Mouse (Mus musculus) MEL (cell line): ENCODE results near the gene Gimap3. TPM values are rescaled to one million over a fixed set of nuclear protein-coding genes. Genes with fewer than 3 reads are reported as not detected.

ENCODE experiments used
- DNase-seq: peaks from one replicate; pipeline ENCODE4 v3.0.0; 2011; ENCODE audit warnings: low read depth, low spot score
- H3K27ac ChIP-seq: 2 replicates; pipeline ENCODE4 v1.5.1; 2012; ENCODE audit warnings: low read depth, mild to moderate bottlenecking, control low read depth, low read length, moderate library complexity; ENCODE audit not compliant: control insufficient read depth
- H3K27me3 ChIP-seq, 2 experiments: fragments of 150-350 bp in 1 of 2; sonication (generic) in 1 of 2; 2 replicates each; pipeline ENCODE4 v1.6.1; 2012; ENCODE audit warnings: low read length in 2 of 2, mild to moderate bottlenecking in 2 of 2, improper control_type of control experiment in 1 of 2, moderate library complexity in 1 of 2; ENCODE audit not compliant: insufficient read depth in 2 of 2, control insufficient read depth in 1 of 2
- H3K36me3 ChIP-seq, 2 experiments: 2 replicates each; pipeline ENCODE4 v1.6.1; 2012 to 2014; ENCODE audit warnings: low read length in 2 of 2, improper control_type of control experiment in 1 of 2, inconsistent platforms in 1 of 2, mild to moderate bottlenecking in 1 of 2; ENCODE audit not compliant: insufficient read depth in 2 of 2, control insufficient read depth in 1 of 2
- H3K4me1 ChIP-seq, 2 experiments: fragments of 150-350 bp in 1 of 2; sonication (generic) in 1 of 2; 2 replicates each; pipeline ENCODE4 v1.6.1; 2012; ENCODE audit warnings: low read length in 2 of 2, improper control_type of control experiment in 1 of 2, mild to moderate bottlenecking in 1 of 2; ENCODE audit not compliant: insufficient read depth in 2 of 2, control insufficient read depth in 1 of 2
- H3K4me3 ChIP-seq, 2 experiments: fragments of 150-350 bp in 1 of 2; sonication (generic) in 1 of 2; 2 replicates each; pipeline ENCODE4 v1.5.1; 2012; ENCODE audit warnings: low read depth in 2 of 2, low read length in 2 of 2, mild to moderate bottlenecking in 2 of 2, moderate library complexity in 2 of 2, control low read depth in 1 of 2, improper control_type of control experiment in 1 of 2; ENCODE audit not compliant: control insufficient read depth in 1 of 2, insufficient read depth in 1 of 2
- H3K79me2 ChIP-seq: 2 replicates; pipeline ENCODE4 v1.6.1; 2012; ENCODE audit warnings: mild to moderate bottlenecking, low read length, moderate library complexity; ENCODE audit not compliant: control insufficient read depth, poor library complexity, insufficient read depth
- H3K9ac ChIP-seq: 2 replicates; pipeline ENCODE4 v1.6.1; 2012; ENCODE audit warnings: low read depth, mild to moderate bottlenecking, control low read depth, low read length, moderate library complexity; ENCODE audit not compliant: control insufficient read depth, poor library complexity, severe bottlenecking
- H3K9me3 ChIP-seq: fragments of 150-350 bp; sonication (generic); replicated peaks from 2 replicates; pipeline ENCODE4 v1.6.1; 2012; ENCODE audit warnings: mild to moderate bottlenecking, low read length, improper control_type of control experiment, moderate library complexity; ENCODE audit not compliant: insufficient read depth
- BHLHE40 ChIP-seq: IDR thresholded peaks from 2 replicates; pipeline ENCODE4 v1.6.1; 2012; ENCODE audit warnings: low read depth, mild to moderate bottlenecking, inconsistent platforms, low read length, improper control_type of control experiment, borderline replicate concordance
- ELF1 ChIP-seq: IDR thresholded peaks from 2 replicates; pipeline ENCODE4 v1.6.1; 2014; ENCODE audit warnings: low read depth, mild to moderate bottlenecking, inconsistent platforms, low read length, improper control_type of control experiment, moderate library complexity
- EP300 ChIP-seq, 2 experiments: IDR thresholded peaks; 2 replicates each; pipeline ENCODE4 v1.6.1; 2011; ENCODE audit warnings: improper control_type of control experiment in 2 of 2, low read length in 2 of 2, low read depth in 1 of 2, mild to moderate bottlenecking in 1 of 2
- GABPA ChIP-seq: IDR thresholded peaks from 2 replicates; pipeline ENCODE4 v1.6.1; 2012; ENCODE audit warnings: low read depth, mild to moderate bottlenecking, inconsistent platforms, low read length, improper control_type of control experiment, moderate library complexity
- GATA1 ChIP-seq: IDR thresholded peaks from 2 replicates; pipeline ENCODE4 v1.6.1; 2011; ENCODE audit warnings: low read depth, low read length, improper control_type of control experiment
- HCFC1 ChIP-seq: IDR thresholded peaks from 2 replicates; pipeline ENCODE4 v1.6.1; 2012; ENCODE audit warnings: low read depth, mild to moderate bottlenecking, inconsistent platforms, low read length, improper control_type of control experiment, moderate library complexity
- JUND ChIP-seq: IDR thresholded peaks from 2 replicates; pipeline ENCODE4 v1.6.1; 2011; ENCODE audit warnings: low read depth, mild to moderate bottlenecking, improper control_type of control experiment, low read length
- MAFK ChIP-seq: IDR thresholded peaks from 2 replicates; pipeline ENCODE4 v1.6.1; 2011; ENCODE audit warnings: low read depth, mild to moderate bottlenecking, low read length, improper control_type of control experiment, borderline replicate concordance
- MAX ChIP-seq: IDR thresholded peaks from 2 replicates; pipeline ENCODE4 v1.6.1; 2011; ENCODE audit warnings: low read length, improper control_type of control experiment
- MEF2A ChIP-seq: IDR thresholded peaks from 2 replicates; pipeline ENCODE4 v1.6.1; 2014; ENCODE audit warnings: low read depth, mild to moderate bottlenecking, inconsistent platforms, low read length, improper control_type of control experiment; ENCODE audit not compliant: poor library complexity, insufficient replicate concordance, severe bottlenecking; ENCODE audit errors: extremely low read depth
- MXI1 ChIP-seq: IDR thresholded peaks from 2 replicates; pipeline ENCODE4 v1.6.1; 2011; ENCODE audit warnings: mild to moderate bottlenecking, low read depth, low read length, improper control_type of control experiment
- MYB ChIP-seq: IDR thresholded peaks from 2 replicates; pipeline ENCODE4 v1.6.1; 2011; ENCODE audit warnings: mild to moderate bottlenecking, low read depth, low read length, improper control_type of control experiment
- MYC ChIP-seq: IDR thresholded peaks from 2 replicates; pipeline ENCODE4 v1.6.1; 2011; ENCODE audit warnings: low read depth, mild to moderate bottlenecking, low read length, improper control_type of control experiment, moderate library complexity
- NELFE ChIP-seq: IDR thresholded peaks from 2 replicates; pipeline ENCODE4 v1.6.1; 2011; ENCODE audit warnings: low read depth, low read length, improper control_type of control experiment
- NRF1 ChIP-seq: IDR thresholded peaks from 2 replicates; pipeline ENCODE4 v1.6.1; 2014; ENCODE audit warnings: low read depth, mild to moderate bottlenecking, inconsistent platforms, low read length, improper control_type of control experiment, moderate library complexity; ENCODE audit not compliant: poor library complexity, insufficient read depth, severe bottlenecking
- POLR2A ChIP-seq, 2 experiments: IDR thresholded peaks; 2 replicates each; pipeline ENCODE4 v1.6.1; 2011 to 2012; ENCODE audit warnings: low read length in 2 of 2, mild to moderate bottlenecking in 2 of 2, control low read depth in 1 of 2, improper control_type of control experiment in 1 of 2, low read depth in 1 of 2, moderate library complexity in 1 of 2; ENCODE audit not compliant: control insufficient read depth in 1 of 2, insufficient read depth in 1 of 2, poor library complexity in 1 of 2
- POLR2AphosphoS5 ChIP-seq: IDR thresholded peaks from 2 replicates; pipeline ENCODE4 v1.6.1; 2012; ENCODE audit warnings: low read depth, borderline replicate concordance, mild to moderate bottlenecking, inconsistent platforms, low read length, moderate library complexity, mixed read lengths
- RAD21 ChIP-seq: IDR thresholded peaks from 2 replicates; pipeline ENCODE4 v1.6.1; 2011; ENCODE audit warnings: mild to moderate bottlenecking, low read depth, low read length, improper control_type of control experiment
- SMC3 ChIP-seq: IDR thresholded peaks from 2 replicates; pipeline ENCODE4 v1.6.1; 2011; ENCODE audit warnings: low read depth, low read length, improper control_type of control experiment
- TAL1 ChIP-seq: IDR thresholded peaks from 2 replicates; pipeline ENCODE4 v1.6.1; 2012; ENCODE audit warnings: mild to moderate bottlenecking, inconsistent platforms, low read length, moderate library complexity, mixed read lengths
- UBTF ChIP-seq: IDR thresholded peaks from 2 replicates; pipeline ENCODE4 v1.6.1; 2012; ENCODE audit warnings: low read depth, mild to moderate bottlenecking, inconsistent platforms, low read length, improper control_type of control experiment, moderate library complexity, borderline replicate concordance; ENCODE audit not compliant: insufficient read depth
- USF1 ChIP-seq: IDR thresholded peaks from 2 replicates; pipeline ENCODE4 v1.6.1; 2014; ENCODE audit warnings: low read depth, mild to moderate bottlenecking, inconsistent platforms, low read length, improper control_type of control experiment, moderate library complexity
- USF2 ChIP-seq, 2 experiments: IDR thresholded peaks; 2 replicates each; pipeline ENCODE4 v1.6.1; 2011 to 2012; ENCODE audit warnings: improper control_type of control experiment in 2 of 2, low read length in 2 of 2, borderline replicate concordance in 1 of 2, inconsistent platforms in 1 of 2, low read depth in 1 of 2, mild to moderate bottlenecking in 1 of 2; ENCODE audit not compliant: insufficient read depth in 1 of 2
- ZMIZ1 ChIP-seq: IDR thresholded peaks from 2 replicates; pipeline ENCODE4 v1.6.1; 2012; ENCODE audit warnings: low read depth, mild to moderate bottlenecking, inconsistent platforms, low read length, improper control_type of control experiment, moderate library complexity
- ZNF384 ChIP-seq: IDR thresholded peaks from 2 replicates; pipeline ENCODE4 v1.6.1; 2012; ENCODE audit warnings: low read depth, mild to moderate bottlenecking, inconsistent platforms, low read length, improper control_type of control experiment
- polyA plus RNA-seq, 2 experiments: library from polyadenylated mRNA; stranded (reverse) in 1 of 2; unstranded in 1 of 2; fragments of >175 nt in 1 of 2; fragments of >200 nt in 1 of 2; gene quantifications; 2 replicates each; pipeline versions ENCODE4 v1.2.1 to v1.2.4; 2012; ENCODE audit warnings: low replicate concordance in 2 of 2, low read depth in 1 of 2; ENCODE audit not compliant: insufficient read length in 2 of 2, insufficient read depth in 1 of 2, missing spikeins in 1 of 2
- total RNA-seq: library from RNA; depleted of rRNA; stranded (reverse); fragments of 300-350 nt; gene quantifications from 2 replicates; pipeline ENCODE4 v1.2.3, GENCODE M21; 2012

Gene Gimap3
- total and polyA plus RNA-seq, 3 experiments: not detected

DNA sequence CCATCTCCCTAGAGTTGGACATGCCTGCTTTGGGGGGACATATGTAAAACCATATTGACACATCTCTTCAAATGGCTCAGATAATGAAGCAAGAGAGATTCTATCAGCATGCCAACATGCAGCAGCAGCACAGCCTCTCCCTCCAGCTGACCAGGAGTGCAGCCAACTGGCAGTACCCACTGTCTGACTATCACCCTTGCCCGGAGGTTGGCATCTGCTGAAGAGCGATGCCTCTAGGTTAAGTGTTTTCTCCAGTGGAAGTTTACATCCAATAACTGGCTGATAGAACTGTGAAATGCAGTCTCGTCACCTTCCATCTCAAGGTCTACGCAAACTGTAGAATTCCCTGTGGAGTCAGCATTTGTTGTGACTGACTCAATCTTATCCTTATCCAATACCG is 33.0 kb downstream of the Gimap3 start:
- Histone ChIP-seq H3K36me3 (no peaks in the 10 kb centered on the region), H3K9ac (no peak overlapping the region)

DNA sequence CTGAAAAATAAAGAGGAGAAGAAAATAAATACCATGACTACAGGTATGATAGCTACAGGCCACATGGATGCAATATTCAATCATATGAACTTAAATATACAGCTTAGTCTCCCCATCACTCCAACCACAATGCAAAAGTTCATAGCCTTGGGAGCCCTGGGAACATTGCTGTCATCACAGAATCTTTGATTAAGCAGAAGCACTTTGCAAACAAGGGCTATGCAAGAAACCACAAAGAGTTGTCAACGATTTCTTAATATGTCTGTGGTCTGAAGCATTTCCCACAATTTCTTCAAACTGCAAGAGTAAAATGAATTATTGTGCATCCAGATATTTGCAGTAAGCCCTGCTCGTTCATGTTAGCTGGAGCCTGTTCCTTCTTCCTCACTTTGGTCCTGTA is 33.6 kb downstream of the Gimap3 start:
- no peak for DNase-seq
- Histone ChIP-seq H3K9ac (no peak overlapping the region), H3K27me3 (no peaks in the 10 kb centered on the region), H3K27ac (no peak overlapping the region)
- TF ChIP-seq MYC (no peak), USF1 (no peak), NELFE (no peak), MYB (no peak), POLR2A (IDR thresholded peaks at IDR 0.05; ENCODE audit: control insufficient read depth in 1 of 2, insufficient read depth in 1 of 2, low read depth in 1 of 2, low read length in 2 of 2, poor library complexity in 1 of 2) (no peak), ZNF384 (no peak), UBTF (no peak), ZMIZ1 (no peak), TAL1 (no peak), JUND (no peak), HCFC1 (no peak)
- TF ChIP-seq, all 39 proteins: peak for 0
- no peaks in the 10 kb centered on the region for H3K4me1 ChIP-seq
- H3K9me3 ChIP-seq: no peaks in the 10 kb centered on the region
- no peaks in the 10 kb centered on the region for H3K79me2 ChIP-seq
- H3K36me3 ChIP-seq: no peaks in the 10 kb centered on the region
- no peak overlapping the region for H3K4me3 ChIP-seq

More for the DNA sequence above, 33.0 kb downstream of the Gimap3 start:
- Histone ChIP-seq H3K4me1 (no peaks in the 10 kb centered on the region), H3K9me3 (no peaks in the 10 kb centered on the region), H3K79me2 (no peaks in the 10 kb centered on the region), H3K27me3 (no peaks in the 10 kb centered on the region), H3K4me3 (no peak overlapping the region), H3K27ac (no peak overlapping the region)
- DNase-seq: no peak
- TF ChIP-seq GATA1 (no peak), MYC (no peak), TAL1 (no peak), EP300 (IDR thresholded peaks at IDR 0.05; ENCODE audit: low read depth in 1 of 2, low read length in 2 of 2) (no peak), HCFC1 (no peak), USF2 (IDR thresholded peaks at IDR 0.05; ENCODE audit: borderline replicate concordance in 1 of 2, insufficient read depth in 1 of 2, low read depth in 1 of 2, low read length in 2 of 2) (no peak), MYB (no peak), SMC3 (no peak), NELFE (no peak), NRF1 (no peak), MXI1 (no peak), MAFK (no peak), JUND (no peak), GABPA (no peak), MAX (no peak), RAD21 (no peak), MEF2A (no peak), BHLHE40 (no peak), POLR2AphosphoS5 (no peak), ELF1 (no peak)
